Mouse (Mus musculus): ENCODE data around the gene Rap2a. TPM values are rescaled to one million over a fixed set of nuclear protein-coding genes. Genes with fewer than 3 reads are reported as not detected.
A peak's percentile ranks its signal among the peaks of the same experiment; 100 is the strongest.

The Rap2a gene
- polyA plus RNA-seq, 1 experiment = 19.8 TPM

- no peaks in the 10 kb centered on the region for H3K27me3 ChIP-seq (ENCODE audit: control insufficient read depth, insufficient read depth, low read length, poor library complexity, severe bottlenecking)
- TF ChIP-seq POLR2A (IDR thresholded peaks at IDR 0.05; ENCODE audit: insufficient read depth, low read length) (no peak), EP300 (IDR thresholded peaks at IDR 0.05; ENCODE audit: insufficient read depth, low read depth, low read length) (no peak), CTCF (IDR thresholded peaks at IDR 0.05; ENCODE audit: low read depth, low read length) (no peak)
- no peak overlapping the region for H3K9ac ChIP-seq (ENCODE audit: low read depth, poor library complexity, severe bottlenecking)
- H3K36me3 ChIP-seq (ENCODE audit: control insufficient read depth, insufficient read depth, low read length, poor library complexity, severe bottlenecking) = no peaks in the 10 kb centered on the region; the same call in 1 of the 2 replicates
- H3K4me3 ChIP-seq (ENCODE audit: low read depth, low read length) = no peak overlapping the region
- no peaks in the 10 kb centered on the region for H3K4me1 ChIP-seq (ENCODE audit: control insufficient read depth, insufficient read depth, low read length)
- H3K9me3 ChIP-seq (replicated peaks; ENCODE audit: control insufficient read depth, insufficient read depth, low read length, poor library complexity, severe bottlenecking) = no peaks in the 10 kb centered on the region
- no peak overlapping the region for H3K27ac ChIP-seq (ENCODE audit: insufficient read depth, low read length)
These were observed 2.0 kb upstream of the Rap2a start for GRCm38 (mm10) chr14:120476186-120476697.

GRCm38 (mm10) chr14:120477288-120477981 lies 809 bp upstream of the Rap2a start:
- Histone ChIP-seq H3K27ac (ENCODE audit: insufficient read depth, low read length) (peak overlapping the region; percentile 66; the same call in 1 of the 2 replicates), H3K4me1 (ENCODE audit: control insufficient read depth, insufficient read depth, low read length) (no peaks in the 10 kb centered on the region), H3K9ac (ENCODE audit: low read depth, poor library complexity, severe bottlenecking) (peak overlapping the region; percentile 78), H3K36me3 (ENCODE audit: control insufficient read depth, insufficient read depth, low read length, poor library complexity, severe bottlenecking) (no peaks in the 10 kb centered on the region; the same call in 1 of the 2 replicates), H3K9me3 (replicated peaks; ENCODE audit: control insufficient read depth, insufficient read depth, low read length, poor library complexity, severe bottlenecking) (no peaks in the 10 kb centered on the region; the same call in 1 of the 2 replicates), H3K4me3 (ENCODE audit: low read depth, low read length) (peak overlapping the region; percentile 92), H3K27me3 (ENCODE audit: control insufficient read depth, insufficient read depth, low read length, poor library complexity, severe bottlenecking) (no peaks in the 10 kb centered on the region)
- TF ChIP-seq CTCF (IDR thresholded peaks at IDR 0.05; ENCODE audit: low read depth, low read length) (no peak), POLR2A (IDR thresholded peaks at IDR 0.05; ENCODE audit: insufficient read depth, low read length) (peak; percentile 58), EP300 (IDR thresholded peaks at IDR 0.05; ENCODE audit: insufficient read depth, low read depth, low read length) (0 out of 2 replicates have a peak, but pooled peaks have one; percentile 17)

- Histone ChIP-seq H3K4me1 (ENCODE audit: control insufficient read depth, insufficient read depth, low read length) (no peaks in the 10 kb centered on the region), H3K9me3 (replicated peaks; ENCODE audit: control insufficient read depth, insufficient read depth, low read length, poor library complexity, severe bottlenecking) (no peaks in the 10 kb centered on the region; the same call in 1 of the 2 replicates), H3K4me3 (ENCODE audit: low read depth, low read length) (peak overlapping the region; percentile 92), H3K27me3 (ENCODE audit: control insufficient read depth, insufficient read depth, low read length, poor library complexity, severe bottlenecking) (no peaks in the 10 kb centered on the region), H3K9ac (ENCODE audit: low read depth, poor library complexity, severe bottlenecking) (peak overlapping the region; percentile 76), H3K27ac (ENCODE audit: insufficient read depth, low read length) (no peak overlapping the region), H3K36me3 (ENCODE audit: control insufficient read depth, insufficient read depth, low read length, poor library complexity, severe bottlenecking) (no peaks in the 10 kb centered on the region; the same call in 1 of the 2 replicates)
- TF ChIP-seq EP300 (IDR thresholded peaks at IDR 0.05; ENCODE audit: insufficient read depth, low read depth, low read length) = no peak
- no peak for TF ChIP-seq CTCF (IDR thresholded peaks at IDR 0.05; ENCODE audit: low read depth, low read length)
- no peak for TF ChIP-seq POLR2A (IDR thresholded peaks at IDR 0.05; ENCODE audit: insufficient read depth, low read length)
These were observed 547 bp downstream of the Rap2a start for GRCm38 (mm10) chr14:120478641-120479341.

GRCm38 (mm10) chr14:120480341-120480900 lies 2.2 kb downstream of the Rap2a start:
- no peak overlapping the region for H3K9ac ChIP-seq (ENCODE audit: low read depth, poor library complexity, severe bottlenecking)
- H3K36me3 ChIP-seq (ENCODE audit: control insufficient read depth, insufficient read depth, low read length, poor library complexity, severe bottlenecking) = no peaks in the 10 kb centered on the region; the same call in 1 of the 2 replicates
- H3K4me1 ChIP-seq (ENCODE audit: control insufficient read depth, insufficient read depth, low read length) = no peaks in the 10 kb centered on the region
- TF ChIP-seq EP300 (IDR thresholded peaks at IDR 0.05; ENCODE audit: insufficient read depth, low read depth, low read length) (no peak), CTCF (IDR thresholded peaks at IDR 0.05; ENCODE audit: low read depth, low read length) (no peak), POLR2A (IDR thresholded peaks at IDR 0.05; ENCODE audit: insufficient read depth, low read length) (no peak)
- no peaks in the 10 kb centered on the region; the same call in 1 of the 2 replicates for H3K9me3 ChIP-seq (replicated peaks; ENCODE audit: control insufficient read depth, insufficient read depth, low read length, poor library complexity, severe bottlenecking)
- no peak overlapping the region for H3K27ac ChIP-seq (ENCODE audit: insufficient read depth, low read length)
- no peak overlapping the region for H3K4me3 ChIP-seq (ENCODE audit: low read depth, low read length)
- H3K27me3 ChIP-seq (ENCODE audit: control insufficient read depth, insufficient read depth, low read length, poor library complexity, severe bottlenecking) = no peaks in the 10 kb centered on the region

GRCm38 (mm10) chr14:120480927-120481326 lies 2.7 kb downstream of the Rap2a start:
- Histone ChIP-seq H3K9me3 (replicated peaks; ENCODE audit: control insufficient read depth, insufficient read depth, low read length, poor library complexity, severe bottlenecking) (no peaks in the 10 kb centered on the region; the same call in 1 of the 2 replicates), H3K27me3 (ENCODE audit: control insufficient read depth, insufficient read depth, low read length, poor library complexity, severe bottlenecking) (no peaks in the 10 kb centered on the region), H3K27ac (ENCODE audit: insufficient read depth, low read length) (no peak overlapping the region), H3K4me1 (ENCODE audit: control insufficient read depth, insufficient read depth, low read length) (no peaks in the 10 kb centered on the region), H3K9ac (ENCODE audit: low read depth, poor library complexity, severe bottlenecking) (no peak overlapping the region), H3K4me3 (ENCODE audit: low read depth, low read length) (no peak overlapping the region), H3K36me3 (ENCODE audit: control insufficient read depth, insufficient read depth, low read length, poor library complexity, severe bottlenecking) (no peaks in the 10 kb centered on the region; the same call in 1 of the 2 replicates)
- TF ChIP-seq CTCF (IDR thresholded peaks at IDR 0.05; ENCODE audit: low read depth, low read length) (no peak), POLR2A (IDR thresholded peaks at IDR 0.05; ENCODE audit: insufficient read depth, low read length) (no peak), EP300 (IDR thresholded peaks at IDR 0.05; ENCODE audit: insufficient read depth, low read depth, low read length) (no peak)
